Mouse (Mus musculus): ENCODE results near the gene Ccdc80. TPM values are rescaled to one million over a fixed set of nuclear protein-coding genes. Genes with fewer than 3 reads are reported as not detected.

Ccdc80 gene
- polyA plus RNA-seq, 1 experiment from 2014 or later = 105 TPM

GRCm38 (mm10) chr16:45122571-45122970 lies 29.4 kb downstream of the Ccdc80 start:
- Histone ChIP-seq H3K4me1 (ENCODE audit: control insufficient read depth, insufficient read depth, low read length) (0 out of 2 replicates have a peak, but pooled peaks cover 3% of the 10 kb centered on the region), H3K4me3 (ENCODE audit: low read depth, low read length) (no peak overlapping the region), H3K4me2 (ENCODE audit: low read depth, low read length) (no peak overlapping the region), H3K27me3 (replicated peaks; ENCODE audit: control insufficient read depth, insufficient read depth, low read length) (no peaks in the 10 kb centered on the region), H3K9ac (ENCODE audit: low read depth, low read length) (no peak overlapping the region), H3K36me3 (ENCODE audit: control insufficient read depth, insufficient read depth, low read length) (peaks cover 9% of the 10 kb centered on the region; the same call in 1 of the 2 replicates), H3K27ac (replicated peaks; ENCODE audit: low read depth, low read length) (no peak overlapping the region), H3K9me3 (ENCODE audit: control insufficient read depth, low read length) (no peaks in the 10 kb centered on the region)
- ATAC-seq (ENCODE audit: low read depth) = no peak
- no peak for DNase-seq (ENCODE audit: low spot score)
- WGBS = 70% methylated on average over 5 of the region's 5 CpGs

- no peak overlapping the region for H3K4me2 ChIP-seq (ENCODE audit: low read depth, low read length)
- no peak overlapping the region for H3K4me3 ChIP-seq (ENCODE audit: low read depth, low read length)
- WGBS = 60% methylated on average over 9 of the region's 9 CpGs
- ATAC-seq (ENCODE audit: low read depth) = no peak
- H3K9ac ChIP-seq (ENCODE audit: low read depth, low read length) = no peak overlapping the region
- no peak for DNase-seq (ENCODE audit: low spot score)
- no peak overlapping the region for H3K27ac ChIP-seq (replicated peaks; ENCODE audit: low read depth, low read length)
- H3K27me3 ChIP-seq (replicated peaks; ENCODE audit: control insufficient read depth, insufficient read depth, low read length) = no peaks in the 10 kb centered on the region
- 0 out of 2 replicates have a peak, but pooled peaks cover 3% of the 10 kb centered on the region for H3K4me1 ChIP-seq (ENCODE audit: control insufficient read depth, insufficient read depth, low read length)
- no peaks in the 10 kb centered on the region for H3K9me3 ChIP-seq (ENCODE audit: control insufficient read depth, low read length)
- peaks cover 9% of the 10 kb centered on the region; the same call in 1 of the 2 replicates for H3K36me3 ChIP-seq (ENCODE audit: control insufficient read depth, insufficient read depth, low read length)
These were observed 31.3 kb downstream of the Ccdc80 start for GRCm38 (mm10) chr16:45124230-45125203.

GRCm38 (mm10) chr16:45127936-45128710 lies 34.9 kb downstream of the Ccdc80 start:
- Histone ChIP-seq H3K27ac (replicated peaks; ENCODE audit: low read depth, low read length) (no peak overlapping the region), H3K4me3 (ENCODE audit: low read depth, low read length) (no peak overlapping the region), H3K4me2 (ENCODE audit: low read depth, low read length) (no peak overlapping the region), H3K4me1 (ENCODE audit: control insufficient read depth, insufficient read depth, low read length) (no peaks in the 10 kb centered on the region), H3K9me3 (ENCODE audit: control insufficient read depth, low read length) (no peaks in the 10 kb centered on the region), H3K9ac (ENCODE audit: low read depth, low read length) (no peak overlapping the region), H3K36me3 (ENCODE audit: control insufficient read depth, insufficient read depth, low read length) (peaks cover 9% of the 10 kb centered on the region; the same call in 1 of the 2 replicates), H3K27me3 (replicated peaks; ENCODE audit: control insufficient read depth, insufficient read depth, low read length) (no peaks in the 10 kb centered on the region)
- DNase-seq (ENCODE audit: low spot score) (no peak), ATAC-seq (ENCODE audit: low read depth) (no peak)
- 83% methylated on average over 2 of the region's 2 CpGs for WGBS

GRCm38 (mm10) chr16:45141711-45142110 lies 48.5 kb downstream of the Ccdc80 start:
- Histone ChIP-seq H3K9me3 (ENCODE audit: control insufficient read depth, low read length) (no peaks in the 10 kb centered on the region), H3K36me3 (ENCODE audit: control insufficient read depth, insufficient read depth, low read length) (peaks cover 67% of the 10 kb centered on the region), H3K4me3 (ENCODE audit: low read depth, low read length) (no peak overlapping the region), H3K27ac (replicated peaks; ENCODE audit: low read depth, low read length) (no peak overlapping the region), H3K4me2 (ENCODE audit: low read depth, low read length) (no peak overlapping the region), H3K27me3 (replicated peaks; ENCODE audit: control insufficient read depth, insufficient read depth, low read length) (no peaks in the 10 kb centered on the region), H3K9ac (ENCODE audit: low read depth, low read length) (no peak overlapping the region), H3K4me1 (ENCODE audit: control insufficient read depth, insufficient read depth, low read length) (no peaks in the 10 kb centered on the region)
- ATAC-seq (ENCODE audit: low read depth) (no peak), DNase-seq (ENCODE audit: low spot score) (no peak)
- 95% methylated on average over 5 of the region's 5 CpGs for WGBS

GRCm38 (mm10) chr16:45142565-45142964 lies 49.4 kb downstream of the Ccdc80 start:
- no peak overlapping the region for H3K4me2 ChIP-seq (ENCODE audit: low read depth, low read length)
- H3K4me1 ChIP-seq (ENCODE audit: control insufficient read depth, insufficient read depth, low read length) = no peaks in the 10 kb centered on the region
- DNase-seq (ENCODE audit: low spot score) (no peak), ATAC-seq (ENCODE audit: low read depth) (no peak)
- H3K4me3 ChIP-seq (ENCODE audit: low read depth, low read length) = no peak overlapping the region
- no peaks in the 10 kb centered on the region for H3K27me3 ChIP-seq (replicated peaks; ENCODE audit: control insufficient read depth, insufficient read depth, low read length)
- H3K36me3 ChIP-seq (ENCODE audit: control insufficient read depth, insufficient read depth, low read length) = peaks cover 71% of the 10 kb centered on the region
- H3K9ac ChIP-seq (ENCODE audit: low read depth, low read length) = no peak overlapping the region
- H3K9me3 ChIP-seq (ENCODE audit: control insufficient read depth, low read length) = no peaks in the 10 kb centered on the region
- no peak overlapping the region for H3K27ac ChIP-seq (replicated peaks; ENCODE audit: low read depth, low read length)
- 84% methylated on average over 5 of the region's 5 CpGs for WGBS

DNA sequence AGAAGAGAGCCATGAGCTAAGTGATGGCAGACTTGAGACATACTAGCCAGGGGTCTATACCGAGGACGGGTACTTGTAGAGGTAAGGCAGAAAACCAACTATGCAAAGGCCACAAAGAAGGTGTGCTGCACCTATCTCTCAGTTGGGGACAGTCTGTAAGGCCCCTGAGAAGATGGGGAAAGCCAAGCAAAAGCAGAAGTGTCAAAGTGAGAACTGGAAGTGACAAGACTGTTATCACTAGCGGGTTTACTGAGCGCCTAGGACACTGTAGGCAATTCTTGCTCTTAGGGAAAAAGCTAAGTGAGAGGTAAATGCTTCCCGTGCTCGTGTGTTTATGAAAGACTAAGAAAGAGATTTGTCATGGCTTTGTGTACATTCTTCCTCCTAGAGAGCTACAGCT lies 51.9 kb downstream of the Ccdc80 start:
- Histone ChIP-seq H3K9ac (ENCODE audit: low read depth, low read length) (no peak overlapping the region), H3K4me1 (ENCODE audit: control insufficient read depth, insufficient read depth, low read length) (no peaks in the 10 kb centered on the region), H3K27me3 (replicated peaks; ENCODE audit: control insufficient read depth, insufficient read depth, low read length) (no peaks in the 10 kb centered on the region), H3K4me3 (ENCODE audit: low read depth, low read length) (no peak overlapping the region), H3K4me2 (ENCODE audit: low read depth, low read length) (no peak overlapping the region), H3K27ac (replicated peaks; ENCODE audit: low read depth, low read length) (no peak overlapping the region), H3K9me3 (ENCODE audit: control insufficient read depth, low read length) (no peaks in the 10 kb centered on the region), H3K36me3 (ENCODE audit: control insufficient read depth, insufficient read depth, low read length) (peaks cover 73% of the 10 kb centered on the region)
- WGBS = 93% methylated on average over 6 of the region's 6 CpGs
- ATAC-seq (ENCODE audit: low read depth) (no peak), DNase-seq (ENCODE audit: low spot score) (no peak)

DNA sequence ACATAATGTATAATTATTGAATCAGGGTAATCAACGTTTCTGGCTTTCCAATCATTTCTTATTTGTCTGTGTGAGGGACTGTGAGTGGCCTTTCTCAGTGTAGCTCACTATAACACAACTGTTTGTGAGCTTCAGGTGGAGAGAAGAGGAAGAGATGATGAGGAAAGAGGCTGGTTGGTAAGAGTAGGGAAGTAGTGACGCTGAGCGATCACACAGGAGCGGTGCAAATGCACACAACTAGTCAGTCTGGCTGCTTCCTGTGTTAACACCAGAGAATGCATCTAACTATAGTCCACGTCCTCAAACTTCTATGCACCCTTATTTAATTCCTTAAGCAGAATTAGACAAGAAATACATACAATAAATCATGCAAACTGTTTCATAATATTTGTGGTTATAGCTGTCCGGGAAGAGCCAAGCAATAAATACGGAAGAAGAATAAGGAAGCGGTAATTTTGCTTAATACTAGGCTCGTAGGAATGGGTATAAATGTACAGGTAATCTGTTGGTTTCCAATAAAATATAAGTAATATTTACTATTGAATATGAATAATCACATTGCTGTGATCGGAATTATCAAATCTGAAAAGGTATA lies 55.4 kb downstream of the Ccdc80 start:
- H3K4me3 ChIP-seq (ENCODE audit: low read depth, low read length) = no peak overlapping the region
- WGBS = 93% methylated on average over 10 of the region's 10 CpGs
- H3K4me1 ChIP-seq (ENCODE audit: control insufficient read depth, insufficient read depth, low read length) = no peaks in the 10 kb centered on the region
- DNase-seq (ENCODE audit: low spot score) = no peak
- no peak overlapping the region for H3K27ac ChIP-seq (replicated peaks; ENCODE audit: low read depth, low read length)
- no peak overlapping the region for H3K4me2 ChIP-seq (ENCODE audit: low read depth, low read length)
- H3K27me3 ChIP-seq (replicated peaks; ENCODE audit: control insufficient read depth, insufficient read depth, low read length) = no peaks in the 10 kb centered on the region
- peaks cover 63% of the 10 kb centered on the region for H3K36me3 ChIP-seq (ENCODE audit: control insufficient read depth, insufficient read depth, low read length)
- H3K9ac ChIP-seq (ENCODE audit: low read depth, low read length) = no peak overlapping the region
- H3K9me3 ChIP-seq (ENCODE audit: control insufficient read depth, low read length) = no peaks in the 10 kb centered on the region
- ATAC-seq (ENCODE audit: low read depth) = no peak

- DNase-seq (ENCODE audit: low spot score) (no peak), ATAC-seq (ENCODE audit: low read depth) (no peak)
- peaks cover 17% of the 10 kb centered on the region for H3K36me3 ChIP-seq (ENCODE audit: control insufficient read depth, insufficient read depth, low read length)
- 88% methylated on average over 3 of the region's 3 CpGs for WGBS
- H3K9ac ChIP-seq (ENCODE audit: low read depth, low read length) = no peak overlapping the region
- no peak overlapping the region for H3K27ac ChIP-seq (replicated peaks; ENCODE audit: low read depth, low read length)
- H3K9me3 ChIP-seq (ENCODE audit: control insufficient read depth, low read length) = no peaks in the 10 kb centered on the region
- H3K4me2 ChIP-seq (ENCODE audit: low read depth, low read length) = no peak overlapping the region
- peaks cover 6% of the 10 kb centered on the region; the same call in 1 of the 2 replicates for H3K4me1 ChIP-seq (ENCODE audit: control insufficient read depth, insufficient read depth, low read length)
- no peak overlapping the region for H3K4me3 ChIP-seq (ENCODE audit: low read depth, low read length)
- H3K27me3 ChIP-seq (replicated peaks; ENCODE audit: control insufficient read depth, insufficient read depth, low read length) = no peaks in the 10 kb centered on the region
These were observed 61.6 kb downstream of the Ccdc80 start for GRCm38 (mm10) chr16:45154741-45155250.
